Mouse (Mus musculus): ENCODE results near the gene Rpgrip1.

Gene Rpgrip1

DNA sequence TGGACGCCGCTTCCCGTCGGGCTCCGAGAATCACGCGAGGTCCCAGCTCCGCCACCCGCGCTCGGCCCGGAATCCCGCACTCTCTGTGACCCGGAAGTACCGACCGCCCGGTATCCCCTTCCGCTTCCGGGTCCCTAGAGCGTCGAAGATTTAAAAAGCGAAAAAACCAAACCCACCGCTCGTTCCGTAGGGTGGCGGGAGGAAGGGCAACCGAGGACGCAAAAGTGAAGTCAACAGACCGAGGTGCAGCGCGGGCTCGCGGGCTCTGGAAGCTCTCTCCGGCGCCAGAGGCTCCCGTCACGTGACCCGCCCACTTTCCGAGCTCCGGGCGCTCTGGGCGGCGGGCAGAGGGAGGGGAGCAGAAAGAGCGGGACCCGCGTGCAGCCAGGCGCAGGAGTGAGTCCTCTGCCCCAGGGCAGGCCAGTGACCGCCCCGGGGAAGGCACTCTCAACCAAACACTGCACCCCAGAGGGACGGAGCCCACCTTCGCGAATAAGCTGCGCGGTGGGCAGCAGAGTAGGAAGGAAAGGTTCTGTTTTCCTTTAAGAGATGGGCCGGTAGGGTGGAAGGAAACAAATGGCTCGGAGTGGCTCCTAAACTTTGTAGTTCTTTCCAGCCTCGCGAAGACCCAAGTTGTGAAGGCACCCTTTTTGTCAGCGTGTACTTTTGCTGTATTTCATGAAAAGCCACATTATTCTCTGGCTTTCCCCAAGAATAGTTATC, 86.8 kb downstream of the Rpgrip1 start, which contains the start of gene Supt16:
Supt16 (minus strand) TSS at position 261 of the 723 bp plus-strand sequence.
- DNase-seq (ENCODE audit: low spot score in 2 of 2): peak; percentile 42 to 71

DNA sequence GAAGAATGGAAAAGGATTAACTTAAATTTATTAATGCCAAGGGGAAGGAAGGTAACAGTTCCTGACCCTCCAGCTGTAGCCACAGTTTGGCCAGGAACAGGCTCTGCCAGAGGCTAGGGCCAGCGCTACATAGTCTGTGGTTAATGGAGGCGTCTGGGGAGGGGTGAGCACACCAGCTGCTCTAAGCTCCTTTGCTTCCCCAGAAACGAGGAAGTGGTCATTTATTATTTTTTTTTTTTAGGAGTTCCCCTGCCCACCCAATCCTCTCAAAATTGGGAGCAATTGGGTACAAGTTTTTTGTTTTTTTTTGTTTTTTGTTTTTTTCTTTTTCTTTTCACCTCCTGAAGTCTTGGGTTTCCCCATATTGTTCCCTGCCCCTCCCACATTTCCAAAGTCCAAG, 87.6 kb downstream of the Rpgrip1 start:
- no peak for DNase-seq (ENCODE audit: low spot score in 2 of 2)

DNA sequence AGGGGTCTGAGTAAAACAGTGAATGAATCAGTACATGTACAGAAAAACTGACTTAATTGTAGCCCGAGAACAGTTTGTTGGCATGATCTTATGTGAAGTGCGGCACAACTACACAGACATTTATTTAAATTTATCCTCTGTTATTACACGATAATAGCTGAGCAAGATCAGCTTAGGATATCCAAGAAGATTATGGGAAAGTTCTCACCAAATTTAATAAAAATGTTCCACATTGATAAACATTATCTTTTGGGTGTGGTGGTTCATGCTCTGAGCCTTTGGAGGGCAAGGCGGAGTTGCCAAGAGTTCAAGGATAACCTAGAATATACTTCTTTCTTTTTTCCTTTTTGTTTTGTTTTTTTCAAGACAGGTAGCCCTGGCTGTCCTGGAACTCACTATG, 88.9 kb downstream of the Rpgrip1 start:
- no peak for DNase-seq (ENCODE audit: low spot score in 2 of 2)

All from left cerebral cortex, adult 9 months (tissue).